Mouse (Mus musculus) fat pad, adult 2 months (tissue): ENCODE measurements around the gene Herc3.
"Not testable (repeated sequence)": the region's sequence is repeated elsewhere in the genome, so short reads cannot be mapped to it uniquely, and the experiment has no call there.

Experiments used
- DNase-seq: peaks from one replicate; pipeline ENCODE4 v3.0.0-alpha.2; 2011; ENCODE audit warnings: low read depth, low spot score; ENCODE audit errors: extremely low read depth

Gene Herc3

GRCm38 (mm10) chr6:58856494-58856893, 25.2 kb downstream of the Herc3 start:
- no peak for DNase-seq

- DNase-seq: no peak
Measured at GRCm38 (mm10) chr6:58859517-58859916, 28.3 kb downstream of the Herc3 start.

DNA sequence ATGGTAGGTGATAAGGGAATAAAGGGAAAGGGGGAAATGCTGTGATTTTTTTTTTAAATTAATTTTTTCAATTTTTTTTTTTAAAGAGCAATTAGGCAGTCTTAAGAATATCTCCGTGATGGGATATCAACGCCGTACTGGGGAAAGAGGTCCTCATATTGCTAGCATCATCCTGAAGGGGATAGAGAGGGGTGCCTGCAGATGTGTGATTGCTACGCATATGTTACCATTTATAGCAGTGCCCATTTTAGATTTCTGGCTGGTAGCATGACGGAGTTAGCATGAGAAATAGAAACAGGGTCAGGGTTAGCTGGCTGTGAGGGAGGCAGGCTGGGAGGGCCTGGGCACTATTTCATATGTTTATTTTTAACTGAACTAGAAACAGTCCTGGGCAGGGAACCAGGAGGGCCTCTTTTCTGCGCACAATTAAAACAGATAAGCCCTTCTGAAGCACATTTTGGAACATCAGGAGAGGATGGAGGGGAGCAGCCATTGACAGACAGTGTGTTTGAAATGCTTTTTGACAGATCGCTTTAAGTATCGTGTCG, 31.3 kb downstream of the Herc3 start:
- DNase-seq: no peak

- no peak for DNase-seq
Measured at GRCm38 (mm10) chr6:58863631-58864235, 32.5 kb downstream of the Herc3 start.

DNA sequence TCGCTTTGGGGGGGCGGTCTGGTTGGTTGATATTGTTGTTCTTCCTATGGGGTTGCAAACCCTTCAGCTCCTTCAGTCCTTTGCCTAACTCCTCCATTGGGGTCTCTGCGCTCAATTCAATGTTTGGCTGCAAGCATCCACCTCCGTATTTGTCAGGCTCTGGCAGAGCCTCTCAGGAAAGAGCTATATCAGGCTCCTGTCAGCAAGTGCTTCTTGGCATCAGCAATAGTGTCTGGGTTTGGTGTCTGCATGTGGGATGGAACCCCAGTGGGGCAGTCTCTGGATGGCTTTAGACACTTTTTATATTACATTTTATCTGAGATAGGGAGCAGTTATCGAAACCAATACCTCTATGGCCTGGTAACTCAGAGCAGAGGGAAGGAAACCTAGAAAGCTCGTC, 36.6 kb downstream of the Herc3 start:
- not testable (repeated sequence) for DNase-seq

DNA sequence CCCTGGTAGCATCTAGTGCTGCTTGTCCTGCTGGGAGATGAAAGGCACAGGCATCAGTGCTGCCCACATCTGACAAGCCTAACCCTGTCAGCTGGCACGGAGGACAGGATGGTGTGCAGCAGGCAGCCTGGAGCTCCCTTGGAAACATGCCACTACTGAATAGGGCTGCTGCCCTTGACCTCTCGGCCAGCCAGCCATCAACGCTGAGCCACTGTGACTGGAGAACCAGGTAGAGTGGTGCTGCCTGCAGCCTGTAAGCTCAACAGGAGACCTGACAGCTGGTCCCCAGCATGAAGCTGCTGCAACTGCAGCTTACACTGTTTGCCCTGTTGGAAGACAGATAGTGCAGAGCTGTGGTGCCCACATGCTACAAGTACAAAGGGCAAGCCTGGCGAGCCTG, 48.3 kb downstream of the Herc3 start:
- DNase-seq: no peak

DNA sequence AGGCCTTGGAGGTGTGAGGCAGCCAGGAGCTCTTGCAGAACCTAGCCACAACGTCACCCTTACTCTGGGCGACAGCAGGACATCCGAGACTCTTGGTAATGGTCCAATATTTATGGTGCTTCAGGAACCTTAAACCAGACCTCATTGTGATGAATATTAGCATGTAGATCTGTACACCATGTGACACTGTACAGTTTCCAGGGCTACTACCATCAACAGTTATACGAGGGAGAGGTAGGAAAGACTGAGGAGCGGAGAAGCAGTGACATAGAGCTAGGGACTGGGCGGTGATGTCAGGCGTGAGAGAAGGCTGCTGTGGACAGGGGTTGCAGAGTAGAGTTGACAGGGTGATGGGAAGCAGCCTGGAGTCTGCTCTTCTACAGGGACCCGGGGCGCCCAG, 48.7 kb downstream of the Herc3 start:
- no peak for DNase-seq

GRCm38 (mm10) chr6:58880861-58881260, 49.6 kb downstream of the Herc3 start:
- no peak for DNase-seq

- no peak for DNase-seq
Measured at GRCm38 (mm10) chr6:58881363-58881762, 50.1 kb downstream of the Herc3 start.

DNA sequence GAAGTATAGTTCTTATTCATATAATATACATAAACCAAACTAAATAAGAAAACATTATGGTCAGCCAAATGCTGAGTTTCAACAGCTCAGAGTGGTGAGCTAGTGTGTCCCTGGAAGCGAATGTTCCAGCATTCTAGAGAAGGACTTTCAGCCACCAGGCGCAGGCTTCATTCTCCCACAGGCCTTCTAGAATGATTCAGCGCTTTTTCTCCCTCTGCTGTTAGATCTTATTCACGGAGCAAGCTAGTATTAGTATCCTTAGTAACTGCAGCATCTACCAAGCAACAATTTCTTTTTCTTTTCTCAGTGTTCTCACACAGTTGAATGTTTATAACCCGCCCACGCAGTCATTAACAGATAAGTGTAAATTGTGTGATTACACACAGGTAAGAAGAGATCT, 51.0 kb downstream of the Herc3 start:
- DNase-seq: no peak

GRCm38 (mm10) chr6:58889917-58890316, 58.7 kb downstream of the Herc3 start:
- no peak for DNase-seq

DNA sequence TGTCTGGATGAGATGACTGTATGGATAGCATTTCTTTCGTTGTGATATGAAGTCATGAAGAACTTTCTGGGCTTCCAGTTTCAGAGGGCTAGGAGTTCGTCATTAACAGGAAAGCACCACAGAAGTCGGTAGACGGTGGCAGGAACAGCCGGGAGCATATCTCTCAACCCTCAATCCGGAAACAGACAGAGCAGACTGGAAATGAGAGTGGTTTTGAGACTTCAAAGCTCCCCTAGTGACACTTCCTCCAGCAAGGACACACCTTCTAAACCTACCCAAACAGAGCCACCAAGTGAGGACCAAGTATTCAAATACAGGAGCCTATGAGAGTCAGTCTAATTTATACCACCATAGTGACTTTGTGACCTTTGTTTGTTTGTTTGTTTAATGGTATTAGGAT, 62.0 kb downstream of the Herc3 start:
- no peak for DNase-seq

DNA sequence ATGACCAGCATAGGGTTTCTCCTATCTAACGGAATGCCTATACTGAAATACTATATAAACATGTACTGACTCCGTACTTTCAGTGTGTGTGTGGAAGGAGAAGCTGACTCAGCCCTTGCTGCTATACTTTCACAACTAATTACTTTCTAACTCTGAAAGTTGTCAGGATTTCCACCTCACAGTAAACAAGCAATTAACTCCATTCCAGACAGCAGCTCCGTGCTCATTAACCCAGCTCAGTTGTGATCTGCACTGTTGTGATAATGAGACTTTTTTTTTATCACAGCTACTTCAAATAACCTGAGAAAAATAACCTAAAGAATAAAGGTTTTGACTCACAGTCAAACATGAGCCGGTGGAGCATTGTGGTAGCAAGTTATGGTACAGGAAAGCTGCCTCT, 63.7 kb downstream of the Herc3 start:
- no peak for DNase-seq

DNA sequence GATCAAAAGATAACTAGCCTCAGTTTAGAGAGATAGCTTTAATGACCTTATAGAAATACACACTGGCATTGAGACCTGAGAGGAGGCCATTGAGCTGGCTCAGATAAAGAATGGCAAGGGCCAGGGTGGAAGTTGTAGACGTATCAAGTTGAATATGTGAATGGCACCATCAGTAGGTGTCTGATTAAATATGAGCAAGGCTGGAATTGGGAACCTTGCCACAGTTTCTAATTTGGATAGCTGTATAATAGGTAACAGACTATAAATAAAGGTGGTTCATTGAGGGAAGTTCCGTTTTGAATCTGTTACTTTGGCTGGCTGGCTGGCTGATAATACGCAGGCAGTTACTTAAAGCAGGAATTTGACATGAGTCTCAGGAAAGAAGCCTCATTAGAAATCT, 65.4 kb downstream of the Herc3 start:
- DNase-seq: no peak

DNA sequence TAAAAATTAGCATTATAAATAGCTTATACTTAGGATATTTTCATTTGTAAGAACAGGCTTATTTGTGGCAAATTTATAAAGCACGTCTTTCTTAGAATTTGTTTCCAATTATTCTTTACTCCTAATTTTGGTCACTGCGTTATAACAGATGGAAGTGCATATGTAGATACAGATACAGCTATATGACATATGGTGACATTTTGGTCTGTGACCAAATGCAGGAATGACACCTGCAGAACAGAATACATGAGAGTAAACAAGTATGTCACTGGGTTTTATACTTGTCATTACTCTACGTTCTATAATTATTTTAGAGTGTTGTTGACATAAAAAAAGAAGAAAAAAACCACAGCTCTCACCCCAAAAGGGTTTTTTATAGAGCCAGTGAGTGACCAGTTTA, 67.8 kb downstream of the Herc3 start:
- DNase-seq: no peak

- DNase-seq: no peak
Measured at GRCm38 (mm10) chr6:58900536-58900935, 69.3 kb downstream of the Herc3 start.

DNA sequence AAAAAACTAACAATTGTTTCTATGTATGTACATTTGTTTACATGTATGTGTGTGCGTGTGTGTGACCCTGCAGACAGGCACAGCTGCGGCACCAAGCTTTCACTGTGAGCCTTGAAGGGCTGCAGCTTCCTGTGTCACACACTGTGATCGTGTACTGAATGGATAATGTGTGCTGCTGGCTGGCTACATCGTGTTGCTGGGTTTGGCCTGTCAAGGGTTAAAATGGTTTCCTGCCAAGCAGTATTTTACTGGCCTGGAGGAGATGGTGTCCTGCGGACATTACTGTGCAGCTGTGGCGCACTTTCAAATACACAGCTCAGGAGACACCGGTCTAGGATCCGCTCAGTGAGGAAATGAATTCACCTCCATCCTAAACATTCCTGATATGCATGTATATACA, 71.9 kb downstream of the Herc3 start:
- DNase-seq: no peak

- DNase-seq: no peak
Measured at GRCm38 (mm10) chr6:58904551-58904950, 73.3 kb downstream of the Herc3 start.

GRCm38 (mm10) chr6:58906852-58907261, 75.6 kb downstream of the Herc3 start, which contains the start of gene Nap1l5:
Gene Nap1l5 (minus strand): TSS chr6:58907076.
- no peak for DNase-seq

DNA sequence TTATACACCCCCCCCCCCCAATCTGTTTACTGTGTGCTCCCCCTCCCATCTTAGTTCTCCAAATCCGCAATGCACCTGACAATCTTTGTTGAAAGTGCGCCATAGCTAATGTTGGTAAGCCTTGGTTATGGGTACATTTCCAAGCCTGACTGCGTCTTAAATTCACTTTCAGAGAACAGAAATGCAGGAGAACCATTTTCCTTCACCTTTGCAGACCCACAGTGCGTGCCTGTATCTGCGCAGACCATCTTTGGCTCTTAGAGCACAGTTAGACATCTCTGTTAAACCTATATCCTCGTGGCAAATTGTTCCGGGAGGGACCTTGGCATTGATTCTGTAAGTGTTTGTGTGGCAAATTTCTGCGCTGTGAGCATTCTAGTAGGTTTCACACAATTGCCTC, 76.1 kb downstream of the Herc3 start:
- DNase-seq: no peak

DNA sequence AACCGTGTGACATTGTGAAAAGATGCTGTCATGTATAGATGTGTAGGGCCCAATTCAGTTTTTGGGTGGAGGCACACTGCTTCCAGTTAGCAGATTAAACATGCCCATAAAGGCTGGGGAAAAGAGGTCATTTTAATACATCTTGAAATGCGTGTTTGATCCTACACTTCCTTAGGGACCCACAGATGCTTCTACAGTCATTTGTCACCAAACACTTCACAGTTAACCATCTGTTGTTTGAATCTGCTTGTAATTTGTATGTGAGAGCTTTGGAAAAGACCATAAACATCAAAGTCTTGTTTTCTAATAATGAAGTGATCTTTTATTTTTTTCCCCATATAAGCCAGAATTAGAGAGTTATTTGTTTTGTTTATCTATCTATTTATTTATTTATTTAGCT, 76.5 kb downstream of the Herc3 start:
- no peak for DNase-seq

DNA sequence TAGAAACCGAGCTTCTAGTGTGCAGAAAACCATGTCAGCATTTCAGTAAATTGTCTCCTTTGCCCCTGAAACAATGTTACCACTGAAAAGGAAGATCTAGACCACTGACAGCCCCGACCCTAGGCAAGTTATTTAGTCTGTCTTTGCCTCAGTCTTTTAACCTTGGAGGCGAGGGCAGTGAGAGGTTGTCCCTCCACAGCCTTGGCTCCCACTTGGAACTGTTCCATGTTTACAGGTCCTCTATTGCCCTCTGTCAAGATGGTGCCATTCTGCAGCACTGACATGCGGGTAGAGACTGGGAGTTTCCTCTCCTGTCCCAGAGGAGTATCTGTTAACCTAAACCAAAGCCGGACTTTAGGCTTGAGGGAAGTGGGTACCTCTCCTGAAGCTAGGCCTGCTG, 81.6 kb downstream of the Herc3 start:
- DNase-seq: no peak

- no peak for DNase-seq
Measured at GRCm38 (mm10) chr6:58913551-58913950, 82.3 kb downstream of the Herc3 start.
